Mouse (Mus musculus): ENCODE results near the gene A630010A05Rik. TPM values are rescaled to one million over a fixed set of nuclear protein-coding genes. Genes with fewer than 3 reads are reported as not detected.

Gene A630010A05Rik
- polyA plus RNA-seq (2015; fragmentation: Nextera tagmentation; extraction: Ambion mirVana): not detected in 2 replicates

DNA sequence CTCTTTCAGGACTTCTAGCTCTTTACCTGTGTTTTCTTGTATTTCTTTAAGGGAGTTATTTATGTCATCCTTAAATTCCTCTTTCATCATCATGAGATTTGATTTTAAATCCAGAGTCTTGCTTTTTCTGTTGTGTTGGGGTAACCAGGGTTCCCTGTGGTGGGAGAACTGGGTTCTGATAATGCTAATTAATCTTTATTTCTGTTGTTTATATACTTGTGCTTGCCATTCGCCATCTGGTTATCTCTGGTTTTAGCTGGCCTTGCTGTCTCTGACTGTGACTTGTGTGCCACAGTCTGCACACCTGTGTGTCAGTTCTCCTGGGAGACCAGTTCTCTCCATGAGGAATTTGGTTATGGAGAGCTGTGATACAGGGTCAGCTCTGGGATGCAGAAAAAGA lies at the start of gene A630010A05Rik:
TSS of gene A630010A05Rik (plus strand) at position 301 of the 400 bp plus-strand sequence.

Other genes starting within 250 kb of the A630010A05Rik start
- 189 and 193 TPM in 2 replicates for gene Fopnl, start 244.9 kb upstream of the A630010A05Rik start, polyA plus RNA-seq (2015; fragmentation: Nextera tagmentation; extraction: Ambion mirVana)
- 5.1 and 8.9 TPM in 2 replicates for gene Abcc1, start 200.8 kb upstream of the A630010A05Rik start, polyA plus RNA-seq (2015; fragmentation: Nextera tagmentation; extraction: Ambion mirVana)